Mouse (Mus musculus) urinary bladder, postnatal 0 days (tissue): ENCODE results near the gene Slc37a3. TPM values are rescaled to one million over a fixed set of nuclear protein-coding genes. Genes with fewer than 3 reads are reported as not detected.

Experiments used
- polyA plus RNA-seq: library from polyadenylated mRNA; unstranded; fragments of >200 nt; fragmentation: Nextera tagmentation; extraction: Ambion mirVana; gene quantifications from 2 replicates; pipeline ENCODE4 v1.2.1, GENCODE M21; 2015

Slc37a3 gene
- 29.2 and 31.6 TPM in 2 replicates for polyA plus RNA-seq

DNA sequence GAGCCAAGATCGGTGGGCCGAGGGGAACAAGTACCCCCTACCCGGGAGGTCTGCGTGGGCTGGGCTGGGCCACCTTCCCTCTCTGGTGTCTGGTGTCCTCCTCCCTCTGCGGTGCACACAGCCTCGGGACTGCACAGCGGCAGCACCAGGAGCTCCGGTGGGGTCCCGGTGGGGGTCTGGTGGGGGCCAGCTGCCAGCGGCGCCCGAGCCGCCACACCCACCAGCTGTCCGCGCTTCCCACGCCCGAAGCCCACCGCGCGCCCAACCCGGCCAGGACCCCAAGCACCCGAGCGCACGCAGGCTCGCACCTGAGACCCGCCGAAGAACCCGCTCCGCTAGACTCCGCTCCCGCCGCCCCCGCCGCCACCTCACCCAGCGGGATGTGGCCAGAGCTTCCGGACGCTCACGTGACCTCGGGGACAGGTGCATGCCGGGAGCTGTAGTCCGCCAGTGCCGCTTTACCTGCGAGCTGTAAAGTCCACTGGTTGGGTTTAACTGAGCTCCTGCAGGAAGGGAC, at the start of gene Slc37a3:
Gene Slc37a3, minus strand, starts transcription at position 365 of the 517 bp plus-strand sequence.

DNA sequence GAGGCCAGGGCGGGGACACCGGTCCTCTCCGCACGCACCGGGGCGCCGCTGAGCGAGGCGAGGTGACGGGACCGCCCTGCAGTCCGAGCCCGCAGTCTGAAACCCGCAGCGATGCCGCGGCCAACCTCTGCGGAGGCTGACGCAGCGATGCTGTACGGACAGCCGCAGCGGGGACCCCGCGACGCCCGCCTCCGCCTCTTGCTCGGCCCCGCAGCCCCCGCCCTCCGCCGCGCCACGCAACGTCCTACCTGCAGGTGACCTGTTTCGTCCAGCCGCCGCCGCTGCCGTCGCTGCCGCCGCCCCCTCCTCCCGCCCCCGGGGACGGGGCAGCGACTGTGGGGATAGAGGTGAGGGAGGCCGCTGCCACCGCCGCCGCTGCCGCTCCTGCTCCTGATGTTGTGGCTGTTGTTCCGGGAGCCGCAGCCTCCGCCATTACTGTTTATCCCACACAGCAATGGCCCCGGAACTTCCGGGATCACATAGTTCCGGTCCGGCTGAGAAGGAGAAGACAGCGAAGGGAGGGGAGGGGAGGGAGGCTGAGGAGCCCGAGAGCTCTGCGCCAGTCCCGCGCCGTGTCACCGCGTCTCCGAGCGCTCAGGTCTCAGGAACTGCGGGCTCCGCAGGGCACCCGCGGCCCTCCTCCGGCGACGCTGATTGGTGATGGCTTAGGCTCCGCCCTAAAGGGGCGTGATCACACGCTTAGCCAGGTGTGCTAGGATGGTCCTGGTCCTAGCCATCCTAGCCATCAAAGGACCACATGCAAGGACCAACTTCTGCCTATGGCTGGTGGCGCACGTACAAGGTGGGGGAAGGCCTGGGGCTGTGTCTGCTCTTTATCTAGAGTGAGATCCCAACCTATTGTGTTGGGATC, 42.6 kb upstream of the Slc37a3 start, which contains the start of gene Mkrn1:
Gene Mkrn1, minus strand, starts transcription at position 612 of the 871 bp plus-strand sequence.

DNA sequence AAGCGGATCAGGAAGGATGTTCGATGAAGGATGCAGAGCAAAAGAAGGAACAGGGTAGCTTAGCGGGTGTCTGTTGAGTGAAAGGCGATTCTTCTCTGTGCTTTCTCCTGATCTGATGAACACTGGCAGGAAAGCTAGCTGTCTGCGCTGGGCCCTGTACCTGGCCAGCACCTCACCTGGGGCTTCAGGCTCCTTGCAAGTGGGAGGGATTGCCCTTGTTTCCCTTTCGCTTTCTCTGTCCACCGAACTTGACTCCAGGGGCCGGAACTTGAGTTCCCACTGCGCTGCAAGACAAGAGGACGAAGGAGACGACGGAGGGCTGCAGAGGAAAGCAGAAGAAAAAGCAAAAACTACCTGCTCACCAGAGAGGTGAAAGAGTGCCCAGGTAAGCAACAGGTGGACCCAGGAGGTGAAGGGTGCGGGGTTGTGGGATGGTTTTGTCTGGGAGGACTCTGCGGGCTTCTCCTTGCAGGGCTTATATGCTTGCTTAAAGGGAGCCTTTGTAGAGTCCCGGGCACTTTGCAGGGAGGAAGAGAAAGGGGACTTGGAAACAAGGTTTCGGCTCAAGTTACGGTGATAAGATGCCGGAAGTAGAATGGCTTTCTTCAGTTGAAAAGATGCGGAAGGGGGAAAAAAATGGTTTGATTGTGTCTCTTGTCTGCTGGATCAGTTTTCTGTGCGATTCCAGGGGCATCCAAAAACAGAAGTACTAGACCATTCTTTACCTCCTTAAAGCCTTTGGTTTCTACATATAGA, 3.8 kb upstream of the Slc37a3 start, which contains the start of gene Rab19:
Gene Rab19, plus strand, starts transcription at position 51 of the 756 bp plus-strand sequence.

Other genes with a start within 250 kb of the Slc37a3 start
- 3.7 TPM in 2 replicates for gene Kdm7a, start 170.9 kb downstream of the Slc37a3 start, polyA plus RNA-seq
- 3.0 and 3.2 TPM in 2 replicates for gene Rab19, start 3.5 kb upstream of the Slc37a3 start, polyA plus RNA-seq
- gene Mkrn1, start 42.8 kb upstream of the Slc37a3 start, polyA plus RNA-seq, result 53.6 and 91.0 TPM in 2 replicates
- 5.7 and 6.7 TPM in 2 replicates for gene Dennd2a, start 180.2 kb upstream of the Slc37a3 start, polyA plus RNA-seq
- gene Adck2, start 196.2 kb upstream of the Slc37a3 start, polyA plus RNA-seq, result 17.2 and 17.9 TPM in 2 replicates
- 1.8 TPM in 1 of 2 replicates, not detected in the other for gene Gm42420, start 208.1 kb upstream of the Slc37a3 start, polyA plus RNA-seq
- gene Ndufb2, start 214.9 kb upstream of the Slc37a3 start, polyA plus RNA-seq, result 485 and 503 TPM in 2 replicates